In the genomic region with DNA sequence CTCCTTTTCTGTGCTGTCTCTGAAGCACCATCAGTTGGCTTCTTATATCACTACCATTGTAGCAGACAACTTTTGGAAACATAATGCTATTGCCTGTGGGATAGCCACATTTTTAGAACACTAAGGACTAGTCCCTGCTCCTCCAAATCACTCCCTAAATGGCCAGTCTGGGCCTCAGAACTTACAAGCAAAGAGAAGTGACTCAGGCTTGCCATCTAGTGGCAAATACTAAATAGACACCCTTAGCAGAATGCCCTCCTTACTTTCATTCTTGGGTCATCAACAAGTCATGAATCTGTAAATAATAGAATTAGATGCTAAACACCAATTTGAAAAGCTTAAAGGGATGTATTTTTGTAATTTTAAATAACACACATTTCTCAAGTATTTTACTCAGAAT, we compare ENCODE assay signal across 9 mouse cellular contexts. TPM values are rescaled to one million over a fixed set of nuclear protein-coding genes. Genes with fewer than 3 reads are reported as not detected.
DNase-seq lines count a peak whose midpoint lies in the region; TF ChIP-seq lines count a peak whose summit lies in the region.
"Had no signal": no experiment of that assay in that cellular context is flagged by ENCODE, and none has a peak within 500 bp of the region (broad histone marks: within the 10 kb centered on the region; RNA-seq: fewer than 3 reads in every experiment).

No protein-coding gene starts in this region.

- H3K36me3 ChIP-seq in liver, adult 2 months (ENCODE audit: control insufficient read depth, insufficient read depth, low read length): no peaks in the 10 kb centered on the region

- no peak for TF ChIP-seq POLR2A in liver, adult 2 months (IDR thresholded peaks at IDR 0.05; ENCODE audit: extremely low read depth, insufficient read depth, low read length)

- H3K9ac ChIP-seq in liver, adult 2 months (ENCODE audit: low read depth, low read length): no peak overlapping the region

- no peak overlapping the region for H3K27ac ChIP-seq in liver, adult 2 months (replicated peaks; ENCODE audit: insufficient read depth, low read depth, low read length)

- H3K4me1 ChIP-seq in liver, adult 2 months (ENCODE audit: control insufficient read depth, insufficient read depth, low read length): no peaks in the 10 kb centered on the region

- H3K79me2 ChIP-seq in liver, adult 2 months (ENCODE audit: control insufficient read depth, insufficient read depth, low read length): no peaks in the 10 kb centered on the region

- H3K4me3 ChIP-seq in liver, adult 2 months (ENCODE audit: insufficient read depth, low read depth, low read length): no peak overlapping the region

- H3K27me3 ChIP-seq in liver, adult 2 months (ENCODE audit: control insufficient read depth, insufficient read depth, low read length): no peaks in the 10 kb centered on the region

- TF ChIP-seq CTCF in liver, adult 2 months (IDR thresholded peaks at IDR 0.05; ENCODE audit: low read depth, low read length): peak; percentile 39

- peak; percentile 26 for DNase-seq in adrenal gland, postnatal 10 days
- DNase-seq in adrenal gland, postnatal 14 days: no peak
- peak; percentile 55 for DNase-seq in liver, adult 2 months (ENCODE audit: extremely low read depth, low read depth, low spot score)
- DNase-seq in liver: no peak
- peak; percentile 26 for DNase-seq in embryo, embryonic 11.5 days (ENCODE audit: low read depth, low spot score)
- peak; percentile 18 to 24 for DNase-seq in kidney, postnatal 36 days
- peak; percentile 29 for DNase-seq in retina, adult 2 months (ENCODE audit: low read depth, low spot score)
- DNase-seq in yolk sac, embryonic 10.5 days (ENCODE audit: low spot score): no peak

RNA-seq across cellular contexts. Expression of a gene that starts 4.7 kb away (rescaled TPM):
- total RNA-seq in adrenal gland, postnatal 10 days (2021): 1 to 10 TPM; 3.0 to 3.2 TPM
- total RNA-seq in adrenal gland, postnatal 14 days (2021): 3.5 and 3.6 TPM in 2 replicates
- under 0.01 and 0.13 TPM in 2 replicates for total RNA-seq in liver, adult 2 months (2014; rRNA removed)
- polyA plus RNA-seq in liver, adult 2 months (2012; rRNA removed): not detected in 2 replicates

RNA-seq across cellular contexts. Expression of a gene that starts 8.0 kb away (rescaled TPM):
- total RNA-seq in adrenal gland, postnatal 10 days (2021): 1 to 10 TPM in 1 of 2 experiments, not detected in 1; 2.1 TPM
- total RNA-seq in adrenal gland, postnatal 14 days (2021): 0.86 TPM in 1 of 2 replicates, not detected in the other
- total RNA-seq in liver, adult 2 months (2014; rRNA removed): not detected in 2 replicates
- not detected in 2 replicates for polyA plus RNA-seq in liver, adult 2 months (2012; rRNA removed)
- total RNA-seq: heart, adult 18-20 months had no signal

Comparison
In these comparisons a context has a peak if more than half of its experiments do, and no peak if none do; other contexts are left out.
1. DNase-seq: peak in adrenal gland, postnatal 10 days (single experiment), liver, adult 2 months (single experiment), embryo, embryonic 11.5 days (single experiment), kidney, postnatal 36 days (2 of 2) and retina, adult 2 months (single experiment); none in adrenal gland, postnatal 14 days (single experiment), liver (single experiment) and yolk sac, embryonic 10.5 days (single experiment).